Mouse (Mus musculus) spleen, adult 12 weeks (tissue): ENCODE measurements around the gene Clasp2.
"Not testable (repeated sequence)": the region's sequence is repeated elsewhere in the genome, so short reads cannot be mapped to it uniquely, and the experiment has no call there.

Experiments
- DNase-seq: peaks from one replicate; pipeline ENCODE4 v3.0.0; 2022; ENCODE audit warnings: low spot score

Clasp2 gene

GRCm38 (mm10) chr9:113755888-113756719 lies 14.8 kb downstream of the Clasp2 start:
- DNase-seq, result peak; percentile 17

- no peak for DNase-seq
Observed at GRCm38 (mm10) chr9:113758472-113758871, 17.2 kb downstream of the Clasp2 start.

- no peak for DNase-seq
Observed at GRCm38 (mm10) chr9:113759684-113760083, 18.4 kb downstream of the Clasp2 start.

- DNase-seq, result no peak
Observed at GRCm38 (mm10) chr9:113762389-113762788, 21.1 kb downstream of the Clasp2 start.

GRCm38 (mm10) chr9:113763123-113763522 lies 21.9 kb downstream of the Clasp2 start:
- DNase-seq, result no peak

GRCm38 (mm10) chr9:113770640-113771039 lies 29.4 kb downstream of the Clasp2 start:
- DNase-seq, result no peak

GRCm38 (mm10) chr9:113780863-113781262 lies 39.6 kb downstream of the Clasp2 start:
- no peak for DNase-seq

- DNase-seq, result no peak
Observed at GRCm38 (mm10) chr9:113782362-113783005, 41.2 kb downstream of the Clasp2 start.

- no peak for DNase-seq
Observed at GRCm38 (mm10) chr9:113783674-113784073, 42.4 kb downstream of the Clasp2 start.

GRCm38 (mm10) chr9:113789283-113789682 lies 48.0 kb downstream of the Clasp2 start:
- DNase-seq, result not testable (repeated sequence)

- DNase-seq, result no peak
Observed at GRCm38 (mm10) chr9:113792651-113793512, 51.6 kb downstream of the Clasp2 start.

GRCm38 (mm10) chr9:113793513-113793905 lies 52.2 kb downstream of the Clasp2 start:
- no peak for DNase-seq

GRCm38 (mm10) chr9:113793966-113794365 lies 52.7 kb downstream of the Clasp2 start:
- no peak for DNase-seq

GRCm38 (mm10) chr9:113797206-113797605 lies 55.9 kb downstream of the Clasp2 start:
- no peak for DNase-seq

GRCm38 (mm10) chr9:113800671-113801070 lies 59.4 kb downstream of the Clasp2 start:
- no peak for DNase-seq

GRCm38 (mm10) chr9:113802734-113803133 lies 61.5 kb downstream of the Clasp2 start:
- no peak for DNase-seq

GRCm38 (mm10) chr9:113803751-113804150 lies 62.5 kb downstream of the Clasp2 start:
- DNase-seq, result no peak

GRCm38 (mm10) chr9:113805359-113805758 lies 64.1 kb downstream of the Clasp2 start:
- DNase-seq, result no peak

GRCm38 (mm10) chr9:113811327-113811726 lies 70.1 kb downstream of the Clasp2 start:
- no peak for DNase-seq

- DNase-seq, result no peak
Observed at GRCm38 (mm10) chr9:113811957-113812670, 70.8 kb downstream of the Clasp2 start.

- DNase-seq, result no peak
Observed at GRCm38 (mm10) chr9:113812671-113813001, 71.4 kb downstream of the Clasp2 start.

GRCm38 (mm10) chr9:113813086-113813485 lies 71.8 kb downstream of the Clasp2 start:
- DNase-seq, result no peak
